Mouse (Mus musculus) lung, adult 2 months (tissue): ENCODE measurements around the gene Tmem38b.

ENCODE experiments used
- CTCF ChIP-seq: fragments of 200-500 bp; IDR thresholded peaks from 2 replicates; pipeline ENCODE4 v1.5.1; 2011; ENCODE audit warnings: mild to moderate bottlenecking, low read length, control low read depth; ENCODE audit not compliant: insufficient read depth
- POLR2A ChIP-seq: fragments of 200-500 bp; IDR thresholded peaks from 2 replicates; pipeline ENCODE4 v1.6.1; 2011; ENCODE audit warnings: low read depth, mild to moderate bottlenecking, control low read depth, low read length, borderline replicate concordance; ENCODE audit errors: extremely low read depth

DNA sequence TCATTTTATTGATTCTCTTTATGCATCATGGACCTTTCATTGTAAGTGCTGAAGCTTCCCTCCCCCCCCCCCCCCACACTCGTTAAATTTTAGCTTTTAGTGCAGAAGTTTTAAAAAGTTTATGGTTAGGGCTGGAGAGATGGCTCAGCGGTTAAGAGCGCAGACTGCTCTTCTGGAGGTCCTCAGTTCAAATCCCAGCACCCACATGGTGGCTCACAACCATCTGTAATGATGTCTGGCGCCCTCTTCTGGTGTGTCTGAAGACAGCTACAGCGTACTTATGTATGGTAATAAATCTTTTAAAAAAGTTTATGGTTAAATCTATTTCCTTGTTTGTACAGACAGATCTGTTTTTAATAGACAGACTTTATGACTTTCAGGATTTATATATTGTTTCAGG lies 2.0 kb downstream of the Tmem38b start:
- TF ChIP-seq CTCF (no peak), POLR2A (no peak)
